Comparison of ENCODE assay signal across 10 mouse cellular contexts in the genomic region with DNA sequence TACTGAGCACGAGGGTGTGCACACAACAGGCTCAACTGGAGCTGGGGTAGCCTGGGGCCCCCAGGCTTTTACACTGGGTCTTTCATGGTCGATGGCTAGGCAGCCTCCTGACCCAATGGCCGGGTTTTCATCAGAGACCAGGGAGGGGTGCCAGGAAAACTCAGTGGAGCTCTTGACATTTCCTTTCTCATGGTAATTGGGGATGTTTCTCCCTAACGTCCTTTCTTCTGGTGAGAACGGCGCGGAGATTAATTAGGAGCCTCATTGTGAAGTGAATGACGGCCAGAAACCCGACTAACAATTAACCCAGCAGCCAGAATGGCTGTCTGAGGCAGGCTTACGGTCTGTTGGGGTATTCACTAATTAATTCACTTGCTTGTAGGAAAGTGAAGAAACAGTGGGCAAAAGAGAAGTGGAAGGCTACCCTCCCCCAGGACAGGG.
DNase-seq lines count a peak whose midpoint lies in the region; ATAC-seq and TF ChIP-seq lines count a peak whose summit lies in the region.
"Had no signal": no experiment of that assay in that cellular context is flagged by ENCODE, and none has a peak within 500 bp of the region (broad histone marks: within the 10 kb centered on the region; RNA-seq: fewer than 3 reads in every experiment).

No protein-coding gene starts in this region.

- no peak for TF ChIP-seq CTCF in stomach, postnatal 0 days (IDR thresholded peaks at IDR 0.05; ENCODE audit: low read depth)

- no peaks in the 10 kb centered on the region for H3K9me3 ChIP-seq in stomach, embryonic 16.5 days (replicated peaks; ENCODE audit: control insufficient read depth, low read length)
- H3K9me3 ChIP-seq in stomach, postnatal 0 days (ENCODE audit: control insufficient read depth, low read length): no peaks in the 10 kb centered on the region
- H3K9me3 ChIP-seq in forebrain, embryonic 11.5 days (ENCODE audit: control insufficient read depth, low read length): no peaks in the 10 kb centered on the region
- H3K9me3 ChIP-seq in midbrain, embryonic 10.5 days (replicated peaks): no peaks in the 10 kb centered on the region
- H3K9me3 ChIP-seq: liver, embryonic 15.5 days had no signal

- no peak overlapping the region for H3K27ac ChIP-seq in stomach, embryonic 16.5 days (ENCODE audit: low read length)
- H3K27ac ChIP-seq in stomach, postnatal 0 days (replicated peaks): no peak overlapping the region
- H3K27ac ChIP-seq in forebrain, embryonic 11.5 days (ENCODE audit: low read depth, low read length): peak overlapping the region; percentile 98
- H3K27ac ChIP-seq in midbrain, embryonic 10.5 days (replicated peaks): peak overlapping the region; percentile 92
- H3K27ac ChIP-seq: liver, embryonic 15.5 days had no signal

- DNase-seq in stomach, postnatal 0 days (ENCODE audit: low spot score): no peak
- peak; percentile 91 for DNase-seq in forebrain, embryonic 11.5 days (ENCODE audit: low spot score)
- peak; percentile 86 for DNase-seq in midbrain, embryonic 10.5 days (ENCODE audit: low spot score)
- DNase-seq in urinary bladder, postnatal 14 days (ENCODE audit: low spot score): no peak
- DNase-seq in heart, adult 18-20 months: no peak
- DNase-seq in spleen, adult 18-20 months: no peak
- no peak for DNase-seq in gastrocnemius, postnatal 10 days
- DNase-seq: thymus, adult 2 months had no signal

- no peak overlapping the region for H3K4me3 ChIP-seq in stomach, embryonic 16.5 days (replicated peaks; ENCODE audit: low read length)
- no peak overlapping the region for H3K4me3 ChIP-seq in stomach, postnatal 0 days (ENCODE audit: low read depth, low read length)
- peak overlapping the region; percentile 41 for H3K4me3 ChIP-seq in forebrain, embryonic 11.5 days (ENCODE audit: low read depth, low read length)
- H3K4me3 ChIP-seq in midbrain, embryonic 10.5 days: peak overlapping the region; percentile 62
- H3K4me3 ChIP-seq: liver, embryonic 15.5 days had no signal

- peaks cover 15% of the 10 kb centered on the region; the same call in 1 of the 2 replicates for H3K4me1 ChIP-seq in stomach, embryonic 16.5 days (ENCODE audit: control insufficient read depth, insufficient read depth, low read length)
- H3K4me1 ChIP-seq in stomach, postnatal 0 days (replicated peaks; ENCODE audit: control insufficient read depth, insufficient read depth): no peaks in the 10 kb centered on the region
- H3K4me1 ChIP-seq in forebrain, embryonic 11.5 days (replicated peaks; ENCODE audit: control insufficient read depth, insufficient read depth, low read length): peaks cover 43% of the 10 kb centered on the region
- H3K4me1 ChIP-seq in midbrain, embryonic 10.5 days: peaks cover 92% of the 10 kb centered on the region
- H3K4me1 ChIP-seq: liver, embryonic 15.5 days had no signal

- no peak for TF ChIP-seq EP300 in stomach, postnatal 0 days (optimal IDR thresholded peaks at IDR 0.05)

- 0 out of 2 replicates have a peak overlapping the region, but pooled peaks have one; percentile 15 for H3K4me2 ChIP-seq in stomach, embryonic 16.5 days (ENCODE audit: low read depth, low read length)
- no peak overlapping the region for H3K4me2 ChIP-seq in stomach, postnatal 0 days (replicated peaks; ENCODE audit: low read depth)
- H3K4me2 ChIP-seq in forebrain, embryonic 11.5 days (ENCODE audit: low read depth, low read length, severe bottlenecking): peak overlapping the region; percentile 70
- H3K4me2 ChIP-seq: liver, embryonic 15.5 days had no signal

- H3K36me3 ChIP-seq in stomach, embryonic 16.5 days (ENCODE audit: control insufficient read depth, insufficient read depth, low read length): no peaks in the 10 kb centered on the region
- no peaks in the 10 kb centered on the region for H3K36me3 ChIP-seq in stomach, postnatal 0 days (ENCODE audit: control insufficient read depth, insufficient read depth, low read length)
- H3K36me3 ChIP-seq in forebrain, embryonic 11.5 days (ENCODE audit: control insufficient read depth, insufficient read depth, low read length): peaks cover 15% of the 10 kb centered on the region; the same call in 1 of the 2 replicates
- H3K36me3 ChIP-seq in midbrain, embryonic 10.5 days: peaks cover 41% of the 10 kb centered on the region
- H3K36me3 ChIP-seq: liver, embryonic 15.5 days had no signal

- no peak for ATAC-seq in stomach, embryonic 16.5 days (ENCODE audit: insufficient read depth, low FRiP score)
- no peak for ATAC-seq in stomach, postnatal 0 days (ENCODE audit: low FRiP score, low TSS enrichment)
- ATAC-seq in forebrain, embryonic 11.5 days (replicated peaks; ENCODE audit: low FRiP score): peak; percentile 92

- no peak overlapping the region for H3K9ac ChIP-seq in stomach, embryonic 16.5 days (ENCODE audit: low read length)
- no peak overlapping the region for H3K9ac ChIP-seq in stomach, postnatal 0 days (ENCODE audit: low read length)
- peak overlapping the region; percentile 75 for H3K9ac ChIP-seq in forebrain, embryonic 11.5 days (ENCODE audit: low read length)
- H3K9ac ChIP-seq: liver, embryonic 15.5 days had no signal

- no peaks in the 10 kb centered on the region for H3K27me3 ChIP-seq in stomach, embryonic 16.5 days (ENCODE audit: control insufficient read depth, insufficient read depth, low read length)
- no peaks in the 10 kb centered on the region for H3K27me3 ChIP-seq in stomach, postnatal 0 days (ENCODE audit: control insufficient read depth, insufficient read depth, low read length)
- H3K27me3 ChIP-seq in forebrain, embryonic 11.5 days (ENCODE audit: control insufficient read depth, insufficient read depth, low read length): no peaks in the 10 kb centered on the region
- H3K27me3 ChIP-seq in midbrain, embryonic 10.5 days (ENCODE audit: low read depth, poor library complexity, severe bottlenecking): no peaks in the 10 kb centered on the region
- H3K27me3 ChIP-seq: liver, embryonic 15.5 days had no signal

- 29% methylated on average over 10 of the region's 10 CpGs for WGBS in stomach, embryonic 16.5 days
- 31% methylated on average over 10 of the region's 10 CpGs for WGBS in stomach, postnatal 0 days
- 2% methylated on average over 10 of the region's 10 CpGs for WGBS in forebrain, embryonic 11.5 days
- 3% methylated on average over 10 of the region's 10 CpGs for WGBS in midbrain, embryonic 10.5 days

Comparison
In these comparisons a context has a peak if more than half of its experiments do, and no peak if none do; other contexts are left out.
1. H3K27ac ChIP-seq: peak in forebrain, embryonic 11.5 days (single experiment) and midbrain, embryonic 10.5 days (single experiment); none in stomach, embryonic 16.5 days (single experiment) and stomach, postnatal 0 days (single experiment).
2. H3K4me3 ChIP-seq: peak in forebrain, embryonic 11.5 days (single experiment) and midbrain, embryonic 10.5 days (single experiment); none in stomach, embryonic 16.5 days (single experiment) and stomach, postnatal 0 days (single experiment).
3. DNase-seq: peak in forebrain, embryonic 11.5 days (single experiment) and midbrain, embryonic 10.5 days (single experiment); none in stomach, postnatal 0 days (single experiment), urinary bladder, postnatal 14 days (single experiment), heart, adult 18-20 months (0 of 2), spleen, adult 18-20 months (0 of 2) and gastrocnemius, postnatal 10 days (single experiment).